Mouse (Mus musculus) liver, embryonic 11.5 days (tissue): ENCODE data around the gene Gm45208. TPM values are rescaled to one million over a fixed set of nuclear protein-coding genes. Genes with fewer than 3 reads are reported as not detected.
"Not testable (repeated sequence)": the region's sequence is repeated elsewhere in the genome, so short reads cannot be mapped to it uniquely, and the experiment has no call there.

Experiments
- ATAC-seq: fragments of 200-750 bp; cut with Nextera tagmentation; replicated peaks from 2 replicates; pipeline ENCODE4 v1.8.0; 2017; ENCODE audit warnings: moderate number of reproducible peaks, mild to moderate bottlenecking, moderate TSS enrichment, moderate library complexity; ENCODE audit not compliant: low FRiP score
- DNase-seq: peaks from one replicate; pipeline ENCODE4 v3.0.0-alpha.2; 2017; ENCODE audit warnings: low spot score
- H3K27ac ChIP-seq: fragments of 300-500 bp; sonication (generic); 2 replicates; pipeline ENCODE4 v1.5.1; 2014; ENCODE audit warnings: mild to moderate bottlenecking, low read depth, low read length, control low read depth
- H3K27me3 ChIP-seq: fragments of 300-500 bp; sonication (generic); replicated peaks from 2 replicates; pipeline ENCODE4 v1.6.1; 2014; ENCODE audit warnings: low read length, mixed read lengths; ENCODE audit not compliant: control insufficient read depth, insufficient read depth
- H3K36me3 ChIP-seq: fragments of 300-500 bp; sonication (generic); 2 replicates; pipeline ENCODE4 v1.6.1; 2014; ENCODE audit warnings: mild to moderate bottlenecking, low read length, moderate library complexity, mixed read lengths; ENCODE audit not compliant: control insufficient read depth, insufficient read depth
- H3K4me1 ChIP-seq: fragments of 300-500 bp; sonication (generic); replicated peaks from 2 replicates; pipeline ENCODE4 v1.6.1; 2014; ENCODE audit warnings: low read length, mixed read lengths; ENCODE audit not compliant: control insufficient read depth, insufficient read depth
- H3K4me2 ChIP-seq: fragments of 300-500 bp; sonication (generic); 2 replicates; pipeline ENCODE4 v1.6.1; 2014; ENCODE audit warnings: mild to moderate bottlenecking, control low read depth, moderate library complexity
- H3K4me3 ChIP-seq: fragments of 300-500 bp; sonication (generic); 2 replicates; pipeline ENCODE4 v1.5.1; 2014; ENCODE audit warnings: low read depth, low read length, control low read depth
- H3K9ac ChIP-seq: fragments of 300-500 bp; sonication (generic); 2 replicates; pipeline ENCODE4 v1.6.1; 2014; ENCODE audit warnings: low read depth, low read length, control low read depth
- H3K9me3 ChIP-seq: fragments of 300-500 bp; sonication (generic); 2 replicates; pipeline ENCODE4 v1.6.1; 2016; ENCODE audit warnings: low read length, inconsistent platforms, mixed read lengths; ENCODE audit not compliant: control insufficient read depth
- WGBS: fragments of 180-500 bp; shearing (Covaris S2); extraction: QIAGEN DNeasy Blood & Tissue Kit; methylation state at CpG from one replicate; pipeline ENCODE4 v1.1.7; 2014; 5-methylcytosine and 5-hydroxymethylcytosine counted together
- polyA plus RNA-seq: library from polyadenylated mRNA; unstranded; fragments of >200 nt; fragmentation: Nextera tagmentation; extraction: Ambion mirVana; gene quantifications from 2 replicates; pipeline ENCODE4 v1.2.1, GENCODE M21; 2014

The Gm45208 gene
- polyA plus RNA-seq, 1 experiment from 2014 or later = not detected

DNA sequence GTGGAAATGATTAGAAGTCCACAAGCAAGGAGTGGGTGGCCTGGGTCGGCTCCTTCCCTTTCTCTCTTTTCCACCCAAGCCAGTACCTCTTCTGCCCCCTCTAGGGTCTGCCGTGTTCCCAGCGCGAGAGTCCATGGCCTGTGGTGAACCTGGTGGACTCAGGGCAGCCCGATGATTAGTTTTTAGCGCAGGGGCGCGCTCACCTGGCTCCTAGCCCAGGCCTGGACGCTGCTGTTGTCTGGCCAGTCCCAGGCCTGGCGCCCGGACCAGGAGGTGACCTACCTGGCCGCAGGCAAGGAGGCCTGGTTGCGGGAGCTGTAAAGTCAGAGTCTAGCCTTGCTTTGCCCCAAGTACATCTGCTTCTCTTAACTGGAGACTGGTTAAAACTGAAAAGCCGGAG, 41.2 kb upstream of the Gm45208 start, which contains the start of gene Magix:
Magix (minus strand) TSS at position 388 of the 400 bp plus-strand sequence.
- peak within 1 kb of the TSS; percentile 29 for H3K4me3 ChIP-seq

DNA sequence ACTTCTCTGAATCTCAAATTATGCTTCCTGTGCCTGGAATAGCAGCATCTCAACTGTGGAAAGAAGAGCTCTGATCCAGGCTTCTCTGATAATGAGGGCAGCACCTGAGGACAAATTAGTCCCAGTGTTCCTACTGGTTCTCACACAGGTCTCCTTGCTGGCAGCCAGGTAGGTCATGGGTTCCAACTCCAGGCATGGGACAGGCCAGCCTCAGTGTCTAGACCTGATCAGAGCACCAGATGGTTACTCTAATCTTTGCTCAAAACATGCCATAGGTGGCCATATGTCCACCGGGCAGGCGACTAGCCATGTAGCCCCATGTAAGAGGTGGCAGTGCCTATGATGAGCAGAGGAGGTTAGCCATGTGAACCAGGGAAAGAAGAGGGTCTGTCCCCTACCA, 33.7 kb upstream of the Gm45208 start:
- H3K27ac ChIP-seq = no peak overlapping the region
- no peak overlapping the region for H3K9ac ChIP-seq
- ATAC-seq (no peak), DNase-seq (no peak)
- H3K9me3 ChIP-seq = no peaks in the 10 kb centered on the region
- H3K4me1 ChIP-seq = no peaks in the 10 kb centered on the region
- no peaks in the 10 kb centered on the region; the same call in 1 of the 2 replicates for H3K27me3 ChIP-seq
- H3K36me3 ChIP-seq = no peaks in the 10 kb centered on the region
- WGBS = 82% methylated on average over 2 of the region's 2 CpGs
- no peak overlapping the region for H3K4me3 ChIP-seq
- no peak overlapping the region for H3K4me2 ChIP-seq

More for the DNA sequence above, 41.2 kb upstream of the Gm45208 start, which contains the start of gene Magix:
- no peak within 1 kb of the TSS for H3K9ac ChIP-seq
- no peaks in the 10 kb centered on the region for H3K9me3 ChIP-seq
- no peaks in the 10 kb centered on the region for H3K4me1 ChIP-seq
- peak within 1 kb of the TSS; percentile 61 for H3K4me2 ChIP-seq
- DNase-seq (no peak), ATAC-seq (no peak)
- H3K36me3 ChIP-seq = no peaks in the 10 kb centered on the region
- no peak within 1 kb of the TSS for H3K27ac ChIP-seq
- H3K27me3 ChIP-seq = no peaks in the 10 kb centered on the region
- 70% methylated on average over 14 of the region's 14 CpGs for WGBS

DNA sequence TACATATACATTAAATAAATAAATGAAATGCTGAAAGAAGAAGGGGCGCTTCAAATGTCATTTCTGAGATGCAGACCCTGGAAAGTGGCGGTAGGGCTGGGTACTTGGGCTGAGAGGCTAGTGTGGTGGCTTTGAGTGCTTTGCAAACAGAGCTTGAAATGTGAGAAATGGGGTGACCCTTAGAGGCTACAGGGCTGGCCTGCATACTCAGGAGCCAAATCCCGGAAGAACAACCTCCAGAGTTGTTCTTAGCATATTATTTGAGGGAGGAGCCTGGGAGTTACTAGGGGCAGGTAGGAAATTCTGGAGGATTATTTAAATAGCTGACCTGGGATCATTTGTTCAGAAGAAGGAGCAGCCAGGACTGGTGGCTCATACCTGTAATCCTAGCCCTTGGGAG, 31.6 kb upstream of the Gm45208 start:
- WGBS = 59% methylated on average over 3 of the region's 3 CpGs

DNA sequence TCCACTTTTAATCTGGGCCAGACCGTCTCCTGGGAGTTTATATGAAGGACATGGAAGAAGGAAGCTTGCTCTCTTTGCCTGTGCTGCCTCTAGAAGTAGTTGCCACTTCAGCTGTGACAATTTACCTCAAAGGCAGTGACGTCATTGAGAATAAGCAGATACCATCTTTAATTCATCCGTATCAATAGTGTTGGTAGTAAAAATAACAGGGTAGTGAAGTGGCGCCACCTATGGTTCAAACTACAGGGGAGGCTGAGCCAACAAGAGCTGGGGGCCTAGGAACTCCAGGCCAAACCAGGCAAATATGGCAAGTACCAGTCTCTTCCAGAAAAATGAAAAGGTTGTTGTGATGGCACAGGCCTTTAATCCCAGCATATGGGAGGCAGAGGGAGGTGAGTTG, 29.2 kb upstream of the Gm45208 start:
- Histone ChIP-seq H3K4me2 (no peak overlapping the region), H3K4me3 (no peak overlapping the region), H3K9ac (no peak overlapping the region), H3K36me3 (no peaks in the 10 kb centered on the region), H3K4me1 (no peaks in the 10 kb centered on the region), H3K27ac (no peak overlapping the region), H3K9me3 (no peaks in the 10 kb centered on the region), H3K27me3 (no peaks in the 10 kb centered on the region)
- ATAC-seq = no peak
- no peak for DNase-seq
- 34% methylated on average over 4 of the region's 4 CpGs for WGBS

More for the DNA sequence above, 31.6 kb upstream of the Gm45208 start:
- no peak overlapping the region for H3K4me2 ChIP-seq
- H3K4me1 ChIP-seq = no peaks in the 10 kb centered on the region
- no peak overlapping the region for H3K9ac ChIP-seq
- DNase-seq (no peak), ATAC-seq (no peak)
- no peaks in the 10 kb centered on the region for H3K36me3 ChIP-seq
- H3K9me3 ChIP-seq = no peaks in the 10 kb centered on the region
- no peak overlapping the region for H3K4me3 ChIP-seq
- H3K27me3 ChIP-seq = no peaks in the 10 kb centered on the region; the same call in 1 of the 2 replicates
- H3K27ac ChIP-seq = no peak overlapping the region

DNA sequence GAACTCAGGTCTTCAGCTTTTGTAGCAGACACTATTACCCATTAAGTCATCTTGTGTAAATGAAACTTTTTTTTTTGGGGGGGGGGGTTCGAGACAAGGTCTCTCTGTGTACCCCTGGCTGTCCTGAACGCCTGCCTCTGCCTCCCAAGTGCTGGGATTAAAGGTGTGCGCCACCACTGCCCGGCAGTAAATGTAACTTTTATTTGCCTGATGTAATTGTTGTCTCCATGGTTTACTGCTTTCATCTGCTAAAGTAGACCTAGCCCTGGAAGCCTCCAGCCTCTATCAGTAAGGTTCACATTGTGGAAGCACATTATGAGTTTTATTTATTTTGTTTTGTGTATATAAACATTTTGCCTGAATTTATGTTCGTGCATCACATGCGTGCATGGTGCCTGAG, 25.5 kb upstream of the Gm45208 start:
- peak overlapping the region; percentile 48; the same call in 1 of the 2 replicates for H3K4me2 ChIP-seq
- no peaks in the 10 kb centered on the region for H3K9me3 ChIP-seq
- no peaks in the 10 kb centered on the region for H3K4me1 ChIP-seq
- H3K36me3 ChIP-seq = no peaks in the 10 kb centered on the region
- no peak for DNase-seq
- no peak; the same call in none of the 2 replicates for ATAC-seq
- H3K4me3 ChIP-seq = peak overlapping the region; percentile 71; the same call in 1 of the 2 replicates
- H3K9ac ChIP-seq = no peak overlapping the region
- 41% methylated on average over 6 of the region's 6 CpGs for WGBS
- H3K27me3 ChIP-seq = no peaks in the 10 kb centered on the region
- no peak overlapping the region for H3K27ac ChIP-seq

DNA sequence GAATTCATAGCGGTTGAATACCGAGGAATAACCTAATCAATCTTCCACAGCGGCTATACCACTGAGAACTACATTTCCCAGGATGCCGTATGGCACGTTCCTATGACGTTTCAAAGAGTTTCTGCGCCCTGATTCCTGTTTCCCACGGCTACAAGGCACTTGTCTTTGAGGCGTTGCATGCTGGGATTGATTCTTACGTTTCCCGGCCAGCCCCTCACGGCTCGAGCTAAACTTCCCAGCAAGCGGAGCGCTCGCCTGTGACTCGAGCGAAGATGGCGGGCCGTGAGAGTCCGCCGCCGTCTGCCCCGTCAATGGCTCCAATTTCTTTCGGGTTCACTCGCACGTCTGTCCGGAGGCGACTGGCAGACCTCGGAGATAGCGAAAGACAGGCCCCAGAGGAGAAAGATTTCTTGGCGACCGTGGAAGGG, 25.1 kb upstream of the Gm45208 start, which contains the start of gene Gpkow:
Gpkow (plus strand) TSS at position 178 of the 428 bp plus-strand sequence.
- peak within 1 kb of the TSS; percentile 71 for H3K4me3 ChIP-seq
- ATAC-seq (peak; percentile 94), DNase-seq (peak; percentile 63)
- 4% methylated on average over 33 of the region's 33 CpGs for WGBS
- peak within 1 kb of the TSS; percentile 72 for H3K4me2 ChIP-seq
- peak within 1 kb of the TSS; percentile 48 for H3K27ac ChIP-seq
- H3K36me3 ChIP-seq = no peaks in the 10 kb centered on the region
- peak within 1 kb of the TSS; percentile 70 for H3K9ac ChIP-seq
- no peaks in the 10 kb centered on the region for H3K4me1 ChIP-seq
- H3K9me3 ChIP-seq = no peaks in the 10 kb centered on the region
- no peaks in the 10 kb centered on the region for H3K27me3 ChIP-seq

DNA sequence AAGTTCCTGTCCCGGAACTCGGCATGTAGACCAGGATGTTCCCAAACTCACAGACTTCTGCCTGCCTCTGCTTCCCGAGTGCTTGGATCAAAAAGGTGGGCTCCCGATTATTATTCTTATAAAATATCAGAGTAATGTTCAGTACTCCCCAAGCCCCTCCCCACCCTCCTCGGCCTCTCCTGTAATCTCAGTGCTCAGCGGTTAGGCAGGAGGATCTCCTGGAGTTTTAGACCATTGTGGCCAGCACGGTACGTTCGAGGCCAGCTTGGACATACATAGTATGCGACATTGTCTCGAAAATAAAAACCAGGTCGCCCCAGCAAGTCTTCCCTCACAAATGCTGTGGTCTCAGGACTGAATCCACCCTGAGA, 8.3 kb upstream of the Gm45208 start:
- not testable (repeated sequence) for H3K4me1 ChIP-seq, DNase-seq, H3K36me3 ChIP-seq, H3K27me3 ChIP-seq, H3K9me3 ChIP-seq, H3K9ac ChIP-seq, H3K27ac ChIP-seq
- peak overlapping the region; percentile 44 for H3K4me3 ChIP-seq
- ATAC-seq = peak; percentile 39; the same call in 1 of the 2 replicates
- WGBS = 19% methylated on average over 5 of the region's 12 CpGs
- peak overlapping the region; percentile 60 for H3K4me2 ChIP-seq

DNA sequence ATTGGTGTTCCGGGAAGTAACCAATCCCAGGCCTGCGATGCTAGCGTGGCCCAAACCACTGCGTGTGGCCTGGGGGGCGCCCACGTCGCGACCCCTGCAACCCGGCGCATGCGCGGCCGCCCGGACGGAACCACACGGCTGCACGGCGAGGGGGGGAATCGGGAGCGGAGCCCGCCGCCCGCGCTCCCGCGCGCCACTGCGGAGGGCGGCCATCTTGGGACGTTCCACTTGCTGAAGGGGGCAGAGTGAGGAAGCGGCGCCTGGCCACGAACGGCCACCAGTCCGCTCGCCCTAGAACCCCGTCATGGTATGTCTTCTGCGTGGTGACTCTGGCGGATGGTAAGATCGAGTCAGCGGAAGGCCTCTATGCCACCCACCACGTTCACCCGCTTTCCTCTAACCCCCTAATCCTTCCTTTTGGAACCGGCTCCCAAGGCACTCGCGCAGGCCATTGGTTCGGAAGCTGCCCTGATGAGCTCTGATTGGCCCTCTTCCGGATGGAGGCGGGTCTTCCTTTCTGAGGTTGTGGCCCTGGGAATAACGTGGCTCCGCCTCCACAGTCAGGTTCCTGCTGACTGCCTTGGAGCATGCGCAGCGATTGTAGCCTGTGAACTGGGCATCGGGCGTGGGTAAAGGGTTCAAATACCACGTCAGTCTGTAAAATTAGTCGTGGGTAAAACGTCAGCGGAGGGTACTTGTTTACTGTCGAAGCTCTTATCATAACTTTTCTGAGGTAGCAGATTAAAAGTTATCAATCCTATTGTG, 7.7 kb upstream of the Gm45208 start, which contains the start of gene Wdr45:
Wdr45 (plus strand) TSS at position 199 of the 765 bp plus-strand sequence.
- not testable (repeated sequence) for H3K9me3 ChIP-seq, H3K36me3 ChIP-seq, H3K27me3 ChIP-seq, H3K9ac ChIP-seq, H3K4me1 ChIP-seq, H3K27ac ChIP-seq
- Histone ChIP-seq H3K4me2 (peak within 1 kb of the TSS; percentile 60), H3K4me3 (peak within 1 kb of the TSS; percentile 44)
- DNase-seq (peak; percentile 71), ATAC-seq (peak; percentile 94)
- WGBS = 13% methylated on average over 33 of the region's 60 CpGs

GRCm38 (mm10) chrX:7716058-7716457, 6.0 kb upstream of the Gm45208 start:
- not testable (repeated sequence) for H3K4me3 ChIP-seq, ATAC-seq, H3K9me3 ChIP-seq, H3K36me3 ChIP-seq, H3K4me1 ChIP-seq, H3K9ac ChIP-seq, H3K4me2 ChIP-seq, DNase-seq, H3K27me3 ChIP-seq, H3K27ac ChIP-seq
- 8% methylated on average over 1 of the region's 1 CpGs for WGBS
